Mouse (Mus musculus) left cerebral cortex, postnatal 25 days (tissue): ENCODE measurements at regions not wholly inside any gene's neighbourhood (a gene's known extent, or its start where the extent isn't known, plus 50 kb on each side); places are given as distances from the start of the nearest gene placed in this dataset.

ENCODE experiments used
- DNase-seq, 2 experiments: peaks; one replicate each; pipeline ENCODE4 v3.0.0; 2022; ENCODE audit warnings: low spot score in 2 of 2, mixed read lengths in 1 of 2
- intact Hi-C: fragments of 180-260 bp; cut with DNase I; formaldehyde crosslinking; loops from one replicate; pipeline ENCODE4 v1.15.1; 2025

DNA sequence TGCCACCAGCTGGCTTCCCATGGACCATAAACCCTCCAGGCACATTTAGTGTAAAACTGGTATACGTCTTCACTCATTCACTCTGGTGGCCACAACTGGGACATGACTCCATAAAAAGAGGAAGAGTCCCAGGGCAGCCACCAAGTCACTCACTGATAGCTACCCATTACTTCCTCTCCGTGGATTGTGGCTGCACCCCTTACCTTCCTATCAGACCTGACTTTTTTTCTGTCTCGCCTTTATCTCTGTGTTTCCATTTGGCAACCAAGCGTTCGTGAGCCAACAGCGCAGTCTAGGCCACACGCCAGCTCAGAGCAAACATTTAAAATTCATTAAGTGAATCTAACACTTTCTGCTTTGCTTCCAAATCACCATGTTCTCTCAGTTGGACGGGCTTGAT, 53.9 kb upstream of the Slc44a1 start:
- DNase-seq, result peak in 1 of 2 experiments; percentile 43
- intact Hi-C loops, result loop anchor here (10.0 kb wide), 1 partner anchor 48 kb away; no protein-coding TSS in a partner anchor

DNA sequence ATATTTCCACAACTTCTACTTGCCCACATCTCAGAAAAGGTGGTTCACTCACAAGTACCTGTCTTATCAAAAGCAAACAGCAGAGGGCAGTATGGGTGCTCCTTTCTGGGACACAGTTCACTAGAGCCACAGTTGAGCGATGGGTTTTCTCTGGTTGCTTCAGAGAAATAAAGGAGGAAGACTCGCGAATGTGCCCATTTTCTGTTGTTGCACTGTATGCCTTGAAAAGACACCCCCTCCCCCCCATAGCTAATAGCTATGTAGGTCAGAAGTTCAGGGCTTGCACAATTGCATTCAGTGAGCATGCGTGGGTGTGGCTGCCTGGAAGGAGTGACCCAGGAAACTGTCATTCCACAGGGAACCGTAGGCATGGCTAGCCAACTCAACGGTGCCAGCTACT, 55.5 kb upstream of the Slc44a1 start:
- intact Hi-C loops, result loop anchor here (5.0 to 10.0 kb wide), 2 partner anchors 50 to 208 kb away; no protein-coding TSS in a partner anchor
- peak; percentile 89 to 92 for DNase-seq

DNA sequence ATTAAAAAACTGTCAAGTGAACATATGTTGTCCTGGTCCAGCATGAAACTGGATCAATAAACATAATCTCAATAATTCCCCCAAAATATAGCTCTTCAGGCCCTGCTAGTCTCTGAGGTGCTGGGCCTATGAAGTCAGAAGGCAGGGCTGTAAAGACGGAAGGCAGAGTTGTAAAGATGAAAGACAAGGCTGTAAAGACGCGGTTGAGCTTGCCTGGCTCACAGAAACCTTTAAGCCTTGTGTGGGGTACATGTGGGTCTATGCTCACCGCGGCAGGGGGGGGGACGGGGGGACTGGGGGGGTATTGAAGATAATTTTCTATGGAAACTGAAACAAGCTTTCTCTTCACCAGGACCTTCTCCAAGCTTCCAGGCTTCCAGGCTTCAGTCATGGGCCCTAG, 56.1 kb upstream of the Slc44a1 start:
- intact Hi-C loops, result loop anchor here (5.0 to 10.0 kb wide), 2 partner anchors 51 to 208 kb away; no protein-coding TSS in a partner anchor
- no peak for DNase-seq

DNA sequence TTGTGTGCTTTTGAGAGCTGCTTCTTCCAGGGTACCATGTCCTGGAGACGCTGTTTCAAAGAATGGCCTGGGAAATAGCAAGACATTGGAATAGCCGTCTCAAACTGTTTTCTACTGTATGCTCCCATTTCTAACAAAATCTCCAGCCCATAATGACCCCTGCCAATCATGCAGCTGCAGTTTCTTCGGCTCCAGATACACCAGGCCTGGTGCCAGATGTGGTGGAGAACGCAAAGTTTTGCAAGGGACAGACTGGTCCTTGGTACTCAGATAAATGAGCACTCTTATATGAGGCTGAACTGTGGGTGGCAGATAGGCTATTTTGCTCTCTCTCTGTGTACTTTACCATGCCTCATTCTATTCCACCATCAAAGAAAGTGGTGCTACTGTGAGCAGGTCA, 58.2 kb upstream of the Slc44a1 start:
- DNase-seq, result no peak
- intact Hi-C loops, result loop anchor here (5.0 to 10.0 kb wide), 2 partner anchors 53 to 210 kb away; no protein-coding TSS in a partner anchor

DNA sequence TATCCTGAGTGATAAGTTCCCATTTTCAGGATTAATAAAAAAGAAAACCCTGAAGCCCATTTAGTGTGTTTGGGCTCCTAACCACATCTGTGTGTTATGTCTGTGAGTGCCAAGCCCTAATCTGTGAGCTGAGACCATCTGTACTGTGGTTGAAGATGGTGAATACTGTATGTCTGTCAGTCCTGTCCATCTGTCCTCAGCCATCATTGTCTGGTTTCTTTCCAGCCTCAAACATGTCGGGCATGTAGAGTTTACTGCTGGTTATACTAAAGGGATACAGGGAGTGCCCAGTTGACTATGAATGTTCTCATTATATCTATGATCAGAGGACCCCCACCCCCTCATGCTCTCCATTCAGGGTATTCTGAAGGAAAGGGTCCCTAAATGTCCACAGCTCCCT, 60.4 kb upstream of the Slc44a1 start:
- DNase-seq, result no peak
- intact Hi-C loops, result loop anchor here (5.0 to 10.0 kb wide), 2 partner anchors 55 to 212 kb away; no protein-coding TSS in a partner anchor

DNA sequence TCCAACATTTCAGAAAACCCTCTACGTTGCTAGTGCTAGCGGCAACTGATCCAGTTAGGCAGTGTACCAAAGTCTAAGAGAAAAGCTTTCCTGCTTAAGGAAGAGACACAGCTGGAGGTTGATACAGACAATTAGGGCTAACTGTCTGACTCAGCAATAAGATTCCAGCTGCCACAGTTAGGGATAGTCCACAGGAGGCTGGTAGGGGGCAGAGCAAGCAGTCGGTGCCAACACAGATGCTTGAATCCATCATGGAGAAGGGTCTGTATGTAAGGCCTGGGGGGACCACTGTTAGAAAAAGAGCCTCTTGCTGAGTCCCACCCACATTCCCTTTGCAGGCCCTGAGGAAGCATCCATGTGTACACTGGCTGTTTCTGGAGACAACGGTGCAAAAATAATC, 63.2 kb upstream of the Slc44a1 start:
- intact Hi-C loops, result no loop called here

DNA sequence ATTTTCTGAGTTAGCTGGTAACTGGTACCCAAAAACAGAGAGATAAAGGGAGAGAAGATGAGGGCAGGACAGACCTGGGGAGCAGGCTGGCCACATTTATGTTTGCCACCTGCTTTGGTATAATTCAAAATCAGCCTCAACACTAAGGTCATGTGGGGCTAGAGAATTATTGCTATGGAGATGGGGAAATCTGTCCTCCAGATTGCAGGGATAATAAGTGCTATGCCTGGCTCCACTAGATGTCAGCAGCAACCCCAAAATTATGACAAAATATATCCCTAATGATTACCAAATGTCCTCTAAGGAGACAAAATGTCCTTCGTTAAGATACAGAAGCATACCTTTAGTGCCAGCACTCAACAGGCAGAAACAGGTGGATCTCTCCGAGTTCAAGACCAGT, 83.8 kb upstream of the Slc44a1 start:
- DNase-seq, result no peak
- intact Hi-C loops, result loop anchor here (1.0 to 5.0 kb wide), 2 partner anchors 238 to 324 kb away; no protein-coding TSS in a partner anchor

More for the DNA sequence above, 63.2 kb upstream of the Slc44a1 start:
- no peak for DNase-seq

DNA sequence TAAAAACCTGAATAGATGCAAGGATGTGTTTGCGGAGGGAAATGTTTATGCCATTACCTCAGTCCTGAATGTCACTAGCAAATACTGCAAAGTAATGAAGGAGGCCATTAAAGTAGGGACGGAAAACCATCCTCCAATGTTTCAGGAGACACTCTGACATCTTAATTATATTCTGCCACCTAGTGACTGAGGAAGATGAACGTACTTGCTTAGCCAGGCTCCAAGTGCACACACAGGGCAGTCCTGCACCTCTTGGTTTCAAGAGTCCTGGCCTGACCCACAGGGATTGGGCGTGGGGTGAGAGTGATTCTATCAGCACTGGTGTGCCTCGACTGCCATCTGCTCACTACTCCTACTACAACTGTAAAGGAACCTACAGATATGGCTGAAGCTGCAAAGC, 85.3 kb upstream of the Slc44a1 start:
- intact Hi-C loops, result loop anchor here (1.0 to 5.0 kb wide), 3 partner anchors 196 to 323 kb away; partner anchors contain the start of gene Abca1
- DNase-seq, result peak; percentile 43 to 61

DNA sequence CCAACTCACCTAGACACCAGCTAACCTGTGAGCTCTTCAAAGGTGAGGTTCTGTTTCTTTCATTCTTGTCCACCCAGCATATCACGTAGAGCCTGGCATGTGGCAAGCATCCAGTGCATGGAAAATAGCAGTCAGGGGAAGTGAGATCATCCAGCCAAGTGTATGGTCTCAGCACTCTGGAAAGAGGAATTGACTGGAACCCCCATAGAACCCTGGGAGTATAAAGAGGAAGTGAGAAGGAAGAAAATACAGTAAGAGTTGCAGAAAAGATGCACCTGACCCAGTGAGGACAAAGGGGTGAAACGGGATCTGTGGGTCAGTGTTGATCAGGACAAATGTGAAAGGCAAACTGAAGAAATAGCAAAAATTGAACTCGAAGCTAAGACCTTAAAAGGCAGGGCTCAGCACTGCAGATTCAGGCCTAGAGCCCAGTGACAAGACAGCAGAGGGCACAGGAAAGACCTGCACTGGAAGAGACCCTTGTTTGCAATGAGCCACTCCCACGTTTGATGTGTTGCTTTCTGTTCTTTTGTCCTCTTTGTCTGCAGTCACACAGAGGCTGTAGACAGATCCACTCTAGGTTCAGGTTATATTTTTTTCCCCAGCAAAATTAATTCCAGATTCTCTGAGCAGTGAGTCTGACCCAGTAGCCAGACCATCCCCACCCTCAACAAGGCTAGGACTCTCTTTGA, 86.7 kb upstream of the Slc44a1 start:
- intact Hi-C loops, result loop anchor here (2.0 kb wide), 1 partner anchor 195 kb away; the partner anchor contains the start of gene Abca1
- DNase-seq, result no peak

DNA sequence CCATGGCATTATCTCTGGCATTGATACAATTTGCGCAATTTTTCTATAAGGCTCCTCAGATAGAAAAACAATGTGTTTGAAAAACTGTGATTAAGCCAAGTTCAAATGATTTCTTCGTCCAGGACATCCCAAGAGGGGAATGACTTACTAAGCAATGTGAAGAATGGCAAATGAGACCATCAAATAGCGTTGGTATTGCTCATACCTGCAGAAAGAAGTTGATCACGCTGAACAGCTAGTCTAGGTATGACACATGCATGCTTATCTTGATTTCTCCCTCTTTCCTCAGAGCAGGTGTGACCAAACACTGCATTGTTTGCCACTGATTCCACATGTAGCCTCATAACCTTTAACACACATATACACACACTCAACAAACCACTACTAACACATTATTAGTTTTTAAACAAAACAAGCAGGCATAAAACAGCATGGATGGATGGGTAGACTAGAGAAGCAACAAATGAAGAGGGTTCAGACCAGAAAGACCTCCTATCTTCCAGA, 89.1 kb upstream of the Slc44a1 start:
- intact Hi-C loops, result no loop called here
- DNase-seq, result no peak

DNA sequence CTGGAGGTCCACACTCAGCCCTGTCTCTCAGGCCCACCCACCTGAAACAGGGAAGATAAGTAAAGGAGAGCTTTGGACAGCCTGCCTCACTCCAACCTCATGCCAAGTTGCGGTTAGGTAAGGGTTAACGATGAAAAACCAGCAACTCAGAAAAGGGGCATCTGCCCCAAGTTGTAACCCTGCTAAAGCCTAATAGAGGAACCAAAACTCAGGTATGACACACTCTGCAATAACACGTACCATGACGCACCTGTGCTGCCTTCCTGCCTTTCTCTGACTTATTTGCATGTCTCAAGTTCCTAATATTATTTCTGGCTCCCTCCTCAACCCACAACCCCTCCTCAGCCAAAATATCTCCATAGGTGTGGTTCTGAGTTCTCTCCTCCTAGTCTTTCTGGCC, 94.9 kb upstream of the Slc44a1 start:
- no peak for DNase-seq
- intact Hi-C loops, result no loop called here

DNA sequence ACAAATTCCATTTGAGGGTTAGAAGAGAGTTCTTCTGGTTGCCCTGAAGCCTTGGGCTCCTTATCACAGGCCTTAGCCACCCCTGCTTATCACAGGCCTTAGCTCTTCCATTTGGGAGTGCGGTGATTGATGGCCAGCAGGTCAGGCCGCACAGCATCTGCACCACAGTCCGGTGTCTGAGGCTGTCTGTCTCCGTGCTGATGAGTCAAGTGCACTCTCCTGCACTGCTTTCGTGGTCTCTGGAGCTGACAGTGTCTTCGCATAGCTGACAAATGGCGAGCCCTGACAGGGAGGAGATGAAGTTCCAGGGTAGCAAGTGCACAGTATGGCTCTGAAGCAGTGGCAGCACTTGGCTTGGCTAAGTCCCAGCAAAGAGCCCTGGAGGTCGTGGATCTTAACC, 95.7 kb upstream of the Slc44a1 start:
- DNase-seq, result no peak
- intact Hi-C loops, result no loop called here

DNA sequence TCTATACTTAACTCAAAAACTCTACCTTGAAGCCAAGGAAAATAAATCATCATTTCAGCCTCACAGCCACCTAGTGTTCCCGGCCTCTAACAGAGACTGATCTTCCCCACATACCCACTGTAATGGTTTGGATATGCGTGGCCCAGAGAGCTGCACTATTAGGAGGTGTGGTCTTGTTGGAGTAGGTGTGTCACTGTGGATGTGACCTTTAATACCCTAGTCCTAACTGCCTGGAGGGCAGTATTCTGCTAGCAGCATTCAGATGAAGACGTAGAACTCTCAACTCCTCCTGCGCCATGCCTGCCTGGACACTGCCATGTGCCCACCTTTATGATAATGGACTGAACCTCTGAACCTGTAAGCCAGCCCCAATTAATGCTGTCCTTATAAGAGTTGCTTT, 99.0 kb upstream of the Slc44a1 start:
- DNase-seq, result no peak
- intact Hi-C loops, result no loop called here

DNA sequence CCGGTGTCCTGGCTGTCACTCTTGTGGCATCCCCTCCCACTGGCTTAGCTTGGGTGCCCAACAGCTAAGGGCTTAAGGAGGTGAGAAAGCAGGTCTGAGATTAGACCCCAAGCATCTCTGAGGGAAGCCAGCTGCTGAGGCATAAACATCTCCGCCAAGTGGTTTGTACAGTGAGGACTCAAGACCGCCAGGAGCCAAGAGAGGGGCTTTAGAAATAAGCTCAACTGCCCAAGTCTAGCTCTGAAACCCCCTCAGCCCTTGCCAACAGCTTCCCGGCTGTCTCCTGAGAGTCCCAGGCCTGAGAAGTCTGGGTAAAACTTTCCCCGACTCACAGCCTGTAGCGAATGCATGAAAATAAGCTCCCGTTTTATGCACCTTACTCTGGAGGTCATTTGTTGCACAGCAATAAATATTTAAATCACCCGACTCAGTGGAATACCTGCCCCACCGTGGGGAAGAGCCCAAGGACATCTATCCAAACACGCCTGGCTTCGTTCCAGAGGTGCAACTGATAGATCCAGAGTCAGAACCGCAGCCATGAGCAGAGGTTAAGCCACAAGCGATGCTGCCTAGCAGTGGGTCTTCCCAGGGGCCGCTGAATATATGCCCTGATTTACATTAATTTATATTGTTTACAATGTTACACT, 100.1 kb upstream of the Slc44a1 start:
- intact Hi-C loops, result no loop called here
- DNase-seq, result no peak

DNA sequence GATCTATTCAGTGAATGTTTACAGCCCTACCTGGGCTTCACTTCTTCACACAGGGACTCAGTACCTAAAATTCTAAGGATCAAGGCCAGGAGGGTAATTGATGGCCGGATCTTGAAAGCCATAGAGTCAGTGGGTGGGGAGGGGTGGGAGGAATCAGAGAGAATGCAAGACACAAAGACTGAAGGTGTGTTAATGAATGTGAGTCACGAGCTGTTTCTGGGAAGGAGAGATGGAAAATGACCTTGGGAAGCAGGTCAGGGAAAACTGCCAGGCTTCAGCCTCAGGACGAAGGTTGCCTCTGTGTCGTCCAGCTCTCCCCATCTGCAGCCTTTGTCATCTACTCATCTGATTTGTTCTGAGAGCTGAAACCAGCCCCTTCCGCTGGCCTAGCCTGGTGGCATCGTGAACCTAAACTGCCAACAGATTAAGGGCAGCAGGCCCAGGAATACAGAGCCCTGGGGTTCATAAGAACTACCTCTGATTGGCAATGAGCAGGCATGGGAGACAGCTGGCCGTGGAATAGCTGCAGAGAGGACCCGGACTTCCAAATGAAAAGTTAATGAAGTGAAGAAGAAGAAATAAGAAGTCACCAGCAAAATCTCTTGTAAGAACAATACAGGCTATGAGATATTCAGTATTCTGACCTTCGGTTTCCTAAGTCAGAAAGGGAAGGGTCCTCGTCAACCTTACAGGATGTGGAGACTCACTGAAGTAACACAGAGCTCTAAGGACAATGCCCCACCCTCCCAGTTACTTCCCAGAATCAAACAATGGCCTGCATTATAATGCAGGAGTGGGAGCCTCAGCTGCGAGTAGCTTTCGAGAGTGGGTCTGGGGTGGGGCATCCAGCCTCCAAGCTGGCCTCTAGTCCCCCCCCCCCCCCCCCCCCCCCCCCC, 100.8 kb upstream of the Slc44a1 start:
- no peak for DNase-seq
- intact Hi-C loops, result no loop called here

DNA sequence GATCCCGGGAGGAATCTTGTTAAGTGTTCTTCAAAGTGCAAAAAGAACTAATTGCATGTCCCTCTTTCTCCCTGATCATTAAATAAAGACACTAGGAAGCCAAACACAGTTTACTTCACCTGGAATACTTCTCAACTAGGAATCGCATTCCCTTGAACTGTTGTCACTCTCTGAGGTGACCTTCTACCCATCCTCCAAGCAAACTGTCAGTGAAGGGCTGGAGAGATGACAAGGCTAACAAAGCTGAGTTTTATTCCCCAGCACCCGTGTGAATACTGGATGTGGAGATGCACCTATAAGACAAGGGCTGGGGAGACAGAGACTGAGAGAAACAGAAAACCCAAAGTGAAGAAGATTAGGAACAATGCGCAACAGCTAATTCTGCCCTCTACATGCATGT, 101.7 kb upstream of the Slc44a1 start:
- intact Hi-C loops, result no loop called here
- DNase-seq, result no peak

DNA sequence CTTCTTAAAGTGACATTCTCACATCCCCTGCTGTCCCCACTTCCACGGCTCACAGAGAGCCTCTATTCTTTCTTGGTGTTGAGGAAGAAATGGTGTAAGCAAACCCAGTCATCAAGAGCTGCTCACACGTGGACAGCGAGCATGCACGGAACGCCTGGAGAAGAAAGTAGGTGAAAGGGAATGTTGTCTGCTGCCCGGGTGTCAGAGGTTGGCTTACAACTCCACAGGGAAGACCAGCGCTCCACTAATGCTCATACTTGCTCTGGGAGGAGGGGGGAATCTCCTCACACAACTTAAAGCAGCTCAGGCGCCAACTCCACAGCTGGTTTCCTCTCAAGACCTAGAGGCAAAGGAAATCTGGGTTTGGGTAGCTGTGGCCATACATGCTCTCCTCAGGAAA, 102.4 kb upstream of the Slc44a1 start:
- intact Hi-C loops, result no loop called here
- no peak for DNase-seq

DNA sequence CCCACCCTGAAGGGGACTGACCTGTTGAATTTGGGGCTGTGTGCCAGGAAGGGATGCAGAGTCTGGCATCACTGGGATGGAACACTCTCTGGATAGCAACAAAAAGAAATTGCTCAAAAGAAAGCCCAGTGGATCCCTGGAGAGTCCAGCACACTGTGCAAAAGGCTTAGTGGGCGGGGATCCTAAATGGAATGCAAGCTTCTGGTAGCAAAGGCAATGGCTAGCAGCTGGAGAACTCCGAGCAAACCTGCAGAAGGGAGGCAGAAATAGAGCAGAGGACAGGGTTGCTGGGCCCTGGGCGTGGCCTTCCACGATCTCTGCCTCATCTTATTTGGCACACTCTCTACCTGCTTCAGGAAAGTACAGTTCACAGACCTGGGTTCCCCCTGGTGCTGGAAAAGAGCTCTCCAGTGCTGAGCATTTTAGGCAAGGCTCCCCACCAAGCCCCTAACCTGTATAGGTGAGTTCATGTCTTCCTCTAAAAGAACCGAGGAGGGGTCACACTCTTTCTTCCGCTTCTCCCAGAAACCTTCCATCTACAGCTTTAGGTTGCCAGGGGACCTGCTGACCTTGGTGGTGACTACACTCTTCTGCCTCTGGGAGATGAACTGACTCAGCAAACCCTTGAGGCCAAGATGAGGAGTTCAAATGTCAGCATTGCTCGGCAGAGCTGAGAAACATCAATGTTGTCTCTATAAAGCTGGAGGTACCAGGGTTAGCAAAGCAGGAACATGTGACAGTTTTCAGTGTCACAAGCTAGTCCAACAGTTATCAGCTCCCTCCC, 112.6 kb upstream of the Slc44a1 start:
- intact Hi-C loops, result no loop called here
- DNase-seq, result no peak

DNA sequence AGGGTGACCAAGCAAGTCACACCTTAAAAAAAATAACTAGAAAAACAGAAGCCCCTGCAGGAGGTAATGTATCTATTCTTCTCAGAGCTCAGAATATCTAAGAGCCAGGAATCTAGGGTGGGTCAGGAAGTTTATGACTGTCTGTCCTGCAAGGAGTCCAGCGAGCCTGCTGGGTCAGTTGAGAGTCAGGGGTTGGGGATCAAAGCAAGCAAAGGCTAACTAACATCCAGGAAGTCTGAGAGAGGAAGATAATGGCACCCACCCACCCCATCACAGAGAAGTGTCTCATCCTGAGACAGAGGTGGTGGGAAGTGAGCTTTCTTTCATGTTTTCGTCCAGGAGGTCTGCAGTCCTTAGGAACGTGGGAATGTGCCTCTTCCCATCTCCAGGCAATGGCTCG, 116.4 kb upstream of the Slc44a1 start:
- intact Hi-C loops, result no loop called here
- no peak for DNase-seq
